Mouse (Mus musculus): ENCODE data around the gene Rabl2. TPM values are rescaled to one million over a fixed set of nuclear protein-coding genes. Genes with fewer than 3 reads are reported as not detected.

Rabl2 gene
- polyA plus RNA-seq (2012; rRNA removed): 9.6 and 10.2 TPM in 2 replicates

GRCm38 (mm10) chr15:89591723-89592455 lies at the start of gene Rabl2:
Rabl2 (minus strand) TSS chr15:89591923.
- Histone ChIP-seq H3K4me1 (replicated peaks; ENCODE audit: control insufficient read depth, insufficient read depth, low read length) (peaks cover 9% of the 10 kb centered on the region), H3K27ac (ENCODE audit: control insufficient read depth, insufficient read depth, low read length) (no peak within 1 kb of the TSS), H3K27me3 (ENCODE audit: control insufficient read depth, insufficient read depth, low read length) (no peaks in the 10 kb centered on the region), H3K36me3 (ENCODE audit: control insufficient read depth, insufficient read depth, low read length) (no peaks in the 10 kb centered on the region), H3K4me3 (ENCODE audit: control insufficient read depth, insufficient read depth, low read length) (peak within 1 kb of the TSS; percentile 67)
- WGBS: under 1% methylated on average over 35 of the region's 35 CpGs
- TF ChIP-seq POLR2A (IDR thresholded peaks at IDR 0.05; ENCODE audit: control insufficient read depth, extremely low read depth, insufficient read depth, low read length, poor library complexity) (no peak), CTCF (IDR thresholded peaks at IDR 0.05; ENCODE audit: borderline replicate concordance, control insufficient read depth, extremely low read depth, insufficient read depth, low read length, poor library complexity) (no peak)
- DNase-seq: peak; percentile 72

- no peaks in the 10 kb centered on the region for H3K36me3 ChIP-seq (ENCODE audit: control insufficient read depth, insufficient read depth, low read length)
- H3K4me3 ChIP-seq (ENCODE audit: control insufficient read depth, insufficient read depth, low read length): no peak overlapping the region
- TF ChIP-seq POLR2A (IDR thresholded peaks at IDR 0.05; ENCODE audit: control insufficient read depth, extremely low read depth, insufficient read depth, low read length, poor library complexity) (no peak), CTCF (IDR thresholded peaks at IDR 0.05; ENCODE audit: borderline replicate concordance, control insufficient read depth, extremely low read depth, insufficient read depth, low read length, poor library complexity) (no peak)
- DNase-seq: peak; percentile 43
- no peaks in the 10 kb centered on the region for H3K27me3 ChIP-seq (ENCODE audit: control insufficient read depth, insufficient read depth, low read length)
- WGBS: 9% methylated on average over 6 of the region's 6 CpGs
- H3K27ac ChIP-seq (ENCODE audit: control insufficient read depth, insufficient read depth, low read length): no peak overlapping the region
- H3K4me1 ChIP-seq (replicated peaks; ENCODE audit: control insufficient read depth, insufficient read depth, low read length): no peaks in the 10 kb centered on the region
Observed at GRCm38 (mm10) chr15:89623626-89623959, 31.9 kb upstream of the Rabl2 start.

- no peaks in the 10 kb centered on the region for H3K4me1 ChIP-seq (replicated peaks; ENCODE audit: control insufficient read depth, insufficient read depth, low read length)
- no peaks in the 10 kb centered on the region for H3K36me3 ChIP-seq (ENCODE audit: control insufficient read depth, insufficient read depth, low read length)
- H3K4me3 ChIP-seq (ENCODE audit: control insufficient read depth, insufficient read depth, low read length): no peak overlapping the region
- no peaks in the 10 kb centered on the region for H3K27me3 ChIP-seq (ENCODE audit: control insufficient read depth, insufficient read depth, low read length)
- WGBS: 64% methylated on average over 5 of the region's 5 CpGs
- no peak for TF ChIP-seq POLR2A (IDR thresholded peaks at IDR 0.05; ENCODE audit: control insufficient read depth, extremely low read depth, insufficient read depth, low read length, poor library complexity)
- no peak for TF ChIP-seq CTCF (IDR thresholded peaks at IDR 0.05; ENCODE audit: borderline replicate concordance, control insufficient read depth, extremely low read depth, insufficient read depth, low read length, poor library complexity)
- H3K27ac ChIP-seq (ENCODE audit: control insufficient read depth, insufficient read depth, low read length): no peak overlapping the region
- no peak for DNase-seq
Observed at GRCm38 (mm10) chr15:89622959-89623625, 31.4 kb upstream of the Rabl2 start.

GRCm38 (mm10) chr15:89622312-89622958 lies 30.7 kb upstream of the Rabl2 start:
- Histone ChIP-seq H3K27ac (ENCODE audit: control insufficient read depth, insufficient read depth, low read length) (no peak overlapping the region), H3K4me1 (replicated peaks; ENCODE audit: control insufficient read depth, insufficient read depth, low read length) (no peaks in the 10 kb centered on the region), H3K36me3 (ENCODE audit: control insufficient read depth, insufficient read depth, low read length) (no peaks in the 10 kb centered on the region), H3K4me3 (ENCODE audit: control insufficient read depth, insufficient read depth, low read length) (no peak overlapping the region), H3K27me3 (ENCODE audit: control insufficient read depth, insufficient read depth, low read length) (no peaks in the 10 kb centered on the region)
- peak; percentile 17 for DNase-seq
- WGBS: 85% methylated on average over 12 of the region's 12 CpGs
- TF ChIP-seq POLR2A (IDR thresholded peaks at IDR 0.05; ENCODE audit: control insufficient read depth, extremely low read depth, insufficient read depth, low read length, poor library complexity) (no peak), CTCF (IDR thresholded peaks at IDR 0.05; ENCODE audit: borderline replicate concordance, control insufficient read depth, extremely low read depth, insufficient read depth, low read length, poor library complexity) (no peak)

GRCm38 (mm10) chr15:89607888-89608287 lies 16.2 kb upstream of the Rabl2 start:
- H3K27ac ChIP-seq (ENCODE audit: control insufficient read depth, insufficient read depth, low read length): peak overlapping the region; percentile 42; the same call in 1 of the 2 replicates
- H3K36me3 ChIP-seq (ENCODE audit: control insufficient read depth, insufficient read depth, low read length): no peaks in the 10 kb centered on the region
- no peaks in the 10 kb centered on the region for H3K27me3 ChIP-seq (ENCODE audit: control insufficient read depth, insufficient read depth, low read length)
- no peak for TF ChIP-seq POLR2A (IDR thresholded peaks at IDR 0.05; ENCODE audit: control insufficient read depth, extremely low read depth, insufficient read depth, low read length, poor library complexity)
- no peak for DNase-seq
- peaks cover 12% of the 10 kb centered on the region for H3K4me1 ChIP-seq (replicated peaks; ENCODE audit: control insufficient read depth, insufficient read depth, low read length)
- 5% methylated on average over 9 of the region's 9 CpGs for WGBS
- peak overlapping the region; percentile 69 for H3K4me3 ChIP-seq (ENCODE audit: control insufficient read depth, insufficient read depth, low read length)

- Histone ChIP-seq H3K27ac (ENCODE audit: control insufficient read depth, insufficient read depth, low read length) (peak overlapping the region; percentile 42; the same call in 1 of the 2 replicates), H3K36me3 (ENCODE audit: control insufficient read depth, insufficient read depth, low read length) (no peaks in the 10 kb centered on the region), H3K4me1 (replicated peaks; ENCODE audit: control insufficient read depth, insufficient read depth, low read length) (peaks cover 12% of the 10 kb centered on the region), H3K27me3 (ENCODE audit: control insufficient read depth, insufficient read depth, low read length) (no peaks in the 10 kb centered on the region), H3K4me3 (ENCODE audit: control insufficient read depth, insufficient read depth, low read length) (peak overlapping the region; percentile 69)
- no peak for TF ChIP-seq CTCF (IDR thresholded peaks at IDR 0.05; ENCODE audit: borderline replicate concordance, control insufficient read depth, extremely low read depth, insufficient read depth, low read length, poor library complexity)
- no peak for TF ChIP-seq POLR2A (IDR thresholded peaks at IDR 0.05; ENCODE audit: control insufficient read depth, extremely low read depth, insufficient read depth, low read length, poor library complexity)
- DNase-seq: no peak
- 24% methylated on average over 8 of the region's 8 CpGs for WGBS
Observed at GRCm38 (mm10) chr15:89607480-89607879, 15.8 kb upstream of the Rabl2 start.
